Mouse (Mus musculus): ENCODE measurements around the gene Gm14325. TPM values are rescaled to one million over a fixed set of nuclear protein-coding genes. Genes with fewer than 3 reads are reported as not detected.

The Gm14325 gene
- polyA plus RNA-seq, 1 experiment from 2014 or later, result 35.7 TPM

Other genes starting within 250 kb of the Gm14325 start
- gene Gm14322, start 81.0 kb downstream of the Gm14325 start, polyA plus RNA-seq (2015; fragmentation: Nextera tagmentation; extraction: Ambion mirVana), result 7.4 and 9.3 TPM in 2 replicates
- 4.2 and 4.3 TPM in 2 replicates for gene Gm14327, start 56.8 kb upstream of the Gm14325 start, polyA plus RNA-seq (2015; fragmentation: Nextera tagmentation; extraction: Ambion mirVana)
- 0.35 and 1.0 TPM in 2 replicates for gene Zfp972, start 85.3 kb upstream of the Gm14325 start, polyA plus RNA-seq (2015; fragmentation: Nextera tagmentation; extraction: Ambion mirVana)
- 17.7 and 18.0 TPM in 2 replicates for gene Gm14326, start 117.0 kb upstream of the Gm14325 start, polyA plus RNA-seq (2015; fragmentation: Nextera tagmentation; extraction: Ambion mirVana)
- gene Zfp971, start 182.9 kb upstream of the Gm14325 start, polyA plus RNA-seq (2015; fragmentation: Nextera tagmentation; extraction: Ambion mirVana), result 11.4 and 12.2 TPM in 2 replicates
- gene Zfp931, start 238.1 kb upstream of the Gm14325 start, polyA plus RNA-seq (2015; fragmentation: Nextera tagmentation; extraction: Ambion mirVana), result 18.3 and 19.9 TPM in 2 replicates

Data from kidney, embryonic 16.5 days (tissue).